Mouse (Mus musculus): Measurements from ENCODE around the gene Gm8857. TPM values are rescaled to one million over a fixed set of nuclear protein-coding genes. Genes with fewer than 3 reads are reported as not detected.
A peak's percentile ranks its signal among the peaks of the same experiment; 100 is the strongest.
"Not testable (repeated sequence)": the region's sequence is repeated elsewhere in the genome, so short reads cannot be mapped to it uniquely, and the experiment has no call there.

Gene Gm8857
- polyA plus RNA-seq (2012; rRNA removed): not detected in 2 replicates

DNA sequence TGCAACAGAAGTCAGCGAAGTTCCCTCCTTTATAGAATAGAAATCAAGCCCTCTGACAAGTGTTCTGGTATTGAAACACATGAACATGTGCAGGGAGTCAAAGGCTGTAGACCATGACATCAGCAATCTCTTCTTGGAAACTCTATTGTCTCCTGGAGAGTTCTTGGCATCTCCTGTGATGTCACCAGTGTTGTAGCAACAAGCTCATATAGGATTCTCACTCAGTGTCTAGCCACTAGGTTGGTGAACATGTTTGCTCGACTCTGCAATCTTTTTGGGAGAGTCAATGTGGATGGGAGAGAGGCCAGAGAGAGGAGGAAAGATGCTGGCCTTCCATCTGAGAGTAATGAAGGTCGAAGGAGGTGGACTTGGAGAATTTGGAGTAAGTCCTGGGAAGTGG lies at the start of gene Gm8857, which contains the start of gene Gm8871:
Gene Gm8857, plus strand, starts transcription at position 303 of the 400 bp plus-strand sequence.
Gene Gm8871, plus strand, starts transcription at position 301 of the 400 bp plus-strand sequence.
- H3K4me1 ChIP-seq (ENCODE audit: control insufficient read depth, insufficient read depth, insufficient read length); H3K27me3 ChIP-seq (ENCODE audit: control insufficient read depth, insufficient read depth, low read length); DNase-seq (ENCODE audit: low read depth in 1 of 2, low spot score in 2 of 2); H3K4me3 ChIP-seq (ENCODE audit: extremely low read depth, insufficient read depth, insufficient read length); H3K27ac ChIP-seq (ENCODE audit: insufficient read depth, low read length); H3K36me3 ChIP-seq (ENCODE audit: control insufficient read depth, insufficient read depth, low read length): not testable (repeated sequence)
- WGBS: 68% methylated on average over 3 of the region's 3 CpGs

GRCm38 (mm10) chr5:10953512-10953911 lies 5.9 kb downstream of the Gm8857 start:
- not testable (repeated sequence) for H3K4me3 ChIP-seq (ENCODE audit: extremely low read depth, insufficient read depth, insufficient read length); H3K27ac ChIP-seq (ENCODE audit: insufficient read depth, low read length); DNase-seq (ENCODE audit: low read depth in 1 of 2, low spot score in 2 of 2); H3K4me1 ChIP-seq (ENCODE audit: control insufficient read depth, insufficient read depth, insufficient read length); H3K27me3 ChIP-seq (ENCODE audit: control insufficient read depth, insufficient read depth, low read length); H3K36me3 ChIP-seq (ENCODE audit: control insufficient read depth, insufficient read depth, low read length)
- 42% methylated on average over 2 of the region's 2 CpGs for WGBS

DNA sequence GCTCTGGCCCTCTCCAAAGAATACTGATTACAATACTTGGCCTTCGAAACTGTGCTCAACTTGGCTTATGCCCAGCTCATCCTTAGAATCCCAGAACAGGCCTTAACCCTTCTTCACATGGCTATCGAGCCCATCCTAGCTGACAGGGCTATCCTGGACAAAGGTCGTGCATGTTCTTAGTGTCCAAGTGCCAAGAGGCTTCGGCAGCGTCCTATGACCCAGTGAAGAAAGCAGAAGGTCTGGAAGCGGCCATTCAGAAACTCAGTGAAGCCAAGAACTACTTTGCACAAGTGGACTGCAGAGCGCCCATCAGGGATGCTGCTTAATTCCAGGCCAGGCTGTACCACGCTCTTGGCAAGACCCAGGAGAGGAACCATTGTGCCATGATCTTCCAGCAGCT lies 10.4 kb downstream of the Gm8857 start:
- 90% methylated on average over 6 of the region's 8 CpGs for WGBS
- not testable (repeated sequence) for H3K27me3 ChIP-seq (ENCODE audit: control insufficient read depth, insufficient read depth, low read length); H3K4me3 ChIP-seq (ENCODE audit: extremely low read depth, insufficient read depth, insufficient read length); H3K36me3 ChIP-seq (ENCODE audit: control insufficient read depth, insufficient read depth, low read length); H3K27ac ChIP-seq (ENCODE audit: insufficient read depth, low read length); H3K4me1 ChIP-seq (ENCODE audit: control insufficient read depth, insufficient read depth, insufficient read length)
- peak in 1 of 2 experiments; percentile 1 for DNase-seq (ENCODE audit: low read depth in 1 of 2, low spot score in 2 of 2)

Other genes with a start within 250 kb of the Gm8857 start
- not detected in 2 replicates for gene Gm8871, start within 50 bp of the Gm8857 start, polyA plus RNA-seq (2012; rRNA removed)
- gene Gm8879, start 179.8 kb downstream of the Gm8857 start, polyA plus RNA-seq (2012; rRNA removed): 0.08 and 0.14 TPM in 2 replicates
- not detected in 2 replicates for gene Gm5861, start 235.3 kb downstream of the Gm8857 start, polyA plus RNA-seq (2012; rRNA removed)